Mouse (Mus musculus): Measurements from ENCODE around the gene Serpinb7. TPM values are rescaled to one million over a fixed set of nuclear protein-coding genes. Genes with fewer than 3 reads are reported as not detected.

Serpinb7 gene
- polyA plus RNA-seq, 1 experiment = 3.0 TPM

DNA sequence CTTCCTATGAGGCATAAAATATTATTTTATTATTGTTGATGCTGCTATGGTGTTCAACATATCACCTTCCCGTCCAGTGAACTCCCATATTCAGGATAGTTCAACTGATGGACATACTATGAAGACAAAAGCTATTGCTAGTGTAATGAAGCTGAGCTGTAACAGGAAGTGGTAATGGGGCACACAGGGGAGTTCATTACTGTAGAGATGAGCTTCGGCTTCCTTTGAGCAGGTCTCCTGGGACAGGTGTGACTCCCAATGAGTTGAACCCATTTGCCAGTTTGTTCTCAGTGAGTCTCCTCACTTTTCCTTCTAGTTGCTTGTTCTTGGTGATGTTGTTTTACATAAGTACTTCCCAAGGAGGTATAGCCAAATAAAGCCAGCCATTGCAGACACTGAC is 36.1 kb downstream of the Serpinb7 start:
- no peak overlapping the region for H3K9ac ChIP-seq (ENCODE audit: low read depth, poor library complexity, severe bottlenecking)
- no peaks in the 10 kb centered on the region for H3K36me3 ChIP-seq (ENCODE audit: control insufficient read depth, insufficient read depth, low read length, poor library complexity, severe bottlenecking)
- no peak overlapping the region for H3K4me3 ChIP-seq (ENCODE audit: low read depth, low read length)
- H3K4me1 ChIP-seq (ENCODE audit: control insufficient read depth, insufficient read depth, low read length) = no peaks in the 10 kb centered on the region
- H3K9me3 ChIP-seq (replicated peaks; ENCODE audit: control insufficient read depth, insufficient read depth, low read length, poor library complexity, severe bottlenecking) = no peaks in the 10 kb centered on the region
- H3K27ac ChIP-seq (ENCODE audit: insufficient read depth, low read length) = no peak overlapping the region
- no peaks in the 10 kb centered on the region for H3K27me3 ChIP-seq (ENCODE audit: control insufficient read depth, insufficient read depth, low read length, poor library complexity, severe bottlenecking)
- TF ChIP-seq EP300 (IDR thresholded peaks at IDR 0.05; ENCODE audit: insufficient read depth, low read depth, low read length) (no peak), CTCF (IDR thresholded peaks at IDR 0.05; ENCODE audit: low read depth, low read length) (no peak), POLR2A (IDR thresholded peaks at IDR 0.05; ENCODE audit: insufficient read depth, low read length) (no peak)

DNA sequence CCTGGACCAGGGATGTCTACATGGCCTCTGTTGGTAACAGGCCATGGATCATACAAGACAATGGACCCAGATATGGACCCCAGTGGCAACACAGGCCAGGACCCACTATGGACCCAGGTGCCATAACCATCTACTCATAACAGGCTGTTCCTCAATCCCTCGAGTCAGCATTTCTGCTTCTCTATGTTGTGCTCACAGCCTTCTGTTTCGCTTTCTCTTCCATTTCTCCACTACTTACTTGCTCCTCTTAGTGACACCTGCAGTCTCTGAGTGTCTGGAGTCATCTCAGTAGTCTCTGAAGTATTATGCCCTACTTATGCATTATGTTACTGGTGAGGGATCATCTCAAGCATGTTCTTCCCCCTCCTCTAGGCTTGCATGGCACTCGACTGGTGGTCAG is 40.0 kb downstream of the Serpinb7 start:
- TF ChIP-seq CTCF (IDR thresholded peaks at IDR 0.05; ENCODE audit: low read depth, low read length) = no peak
- TF ChIP-seq POLR2A (IDR thresholded peaks at IDR 0.05; ENCODE audit: insufficient read depth, low read length) = no peak
- no peak for TF ChIP-seq EP300 (IDR thresholded peaks at IDR 0.05; ENCODE audit: insufficient read depth, low read depth, low read length)
- H3K9me3 ChIP-seq (replicated peaks; ENCODE audit: control insufficient read depth, insufficient read depth, low read length, poor library complexity, severe bottlenecking) = no peaks in the 10 kb centered on the region
- no peak overlapping the region for H3K27ac ChIP-seq (ENCODE audit: insufficient read depth, low read length)
- H3K4me3 ChIP-seq (ENCODE audit: low read depth, low read length) = no peak overlapping the region
- H3K36me3 ChIP-seq (ENCODE audit: control insufficient read depth, insufficient read depth, low read length, poor library complexity, severe bottlenecking) = no peaks in the 10 kb centered on the region
- no peaks in the 10 kb centered on the region for H3K4me1 ChIP-seq (ENCODE audit: control insufficient read depth, insufficient read depth, low read length)
- no peak overlapping the region for H3K9ac ChIP-seq (ENCODE audit: low read depth, poor library complexity, severe bottlenecking)
- no peaks in the 10 kb centered on the region for H3K27me3 ChIP-seq (ENCODE audit: control insufficient read depth, insufficient read depth, low read length, poor library complexity, severe bottlenecking)

DNA sequence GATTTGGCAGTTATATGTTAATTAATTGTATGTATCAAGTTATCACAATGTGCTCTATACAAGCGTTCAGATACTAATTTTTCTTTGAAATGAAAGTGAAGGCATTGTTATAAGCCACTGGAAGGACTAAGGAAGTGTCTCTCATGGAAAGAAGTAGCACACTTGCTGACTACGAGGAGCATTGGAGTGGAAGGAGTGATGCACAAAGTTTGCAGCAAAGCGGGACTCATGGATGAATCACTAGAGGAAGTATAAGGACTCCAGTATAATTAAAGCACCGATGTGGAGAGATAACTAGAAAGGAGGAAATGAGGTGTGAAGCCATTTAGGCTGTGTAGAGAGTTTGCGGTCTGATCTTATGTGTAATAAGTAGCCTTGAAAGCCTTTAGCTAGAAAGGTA is 45.9 kb downstream of the Serpinb7 start:
- no peaks in the 10 kb centered on the region for H3K9me3 ChIP-seq (replicated peaks; ENCODE audit: control insufficient read depth, insufficient read depth, low read length, poor library complexity, severe bottlenecking)
- H3K27me3 ChIP-seq (ENCODE audit: control insufficient read depth, insufficient read depth, low read length, poor library complexity, severe bottlenecking) = no peaks in the 10 kb centered on the region
- H3K27ac ChIP-seq (ENCODE audit: insufficient read depth, low read length) = no peak overlapping the region
- TF ChIP-seq CTCF (IDR thresholded peaks at IDR 0.05; ENCODE audit: low read depth, low read length) = no peak
- no peak for TF ChIP-seq POLR2A (IDR thresholded peaks at IDR 0.05; ENCODE audit: insufficient read depth, low read length)
- no peak for TF ChIP-seq EP300 (IDR thresholded peaks at IDR 0.05; ENCODE audit: insufficient read depth, low read depth, low read length)
- H3K9ac ChIP-seq (ENCODE audit: low read depth, poor library complexity, severe bottlenecking) = no peak overlapping the region
- H3K4me1 ChIP-seq (ENCODE audit: control insufficient read depth, insufficient read depth, low read length) = no peaks in the 10 kb centered on the region
- H3K4me3 ChIP-seq (ENCODE audit: low read depth, low read length) = no peak overlapping the region
- H3K36me3 ChIP-seq (ENCODE audit: control insufficient read depth, insufficient read depth, low read length, poor library complexity, severe bottlenecking) = no peaks in the 10 kb centered on the region

DNA sequence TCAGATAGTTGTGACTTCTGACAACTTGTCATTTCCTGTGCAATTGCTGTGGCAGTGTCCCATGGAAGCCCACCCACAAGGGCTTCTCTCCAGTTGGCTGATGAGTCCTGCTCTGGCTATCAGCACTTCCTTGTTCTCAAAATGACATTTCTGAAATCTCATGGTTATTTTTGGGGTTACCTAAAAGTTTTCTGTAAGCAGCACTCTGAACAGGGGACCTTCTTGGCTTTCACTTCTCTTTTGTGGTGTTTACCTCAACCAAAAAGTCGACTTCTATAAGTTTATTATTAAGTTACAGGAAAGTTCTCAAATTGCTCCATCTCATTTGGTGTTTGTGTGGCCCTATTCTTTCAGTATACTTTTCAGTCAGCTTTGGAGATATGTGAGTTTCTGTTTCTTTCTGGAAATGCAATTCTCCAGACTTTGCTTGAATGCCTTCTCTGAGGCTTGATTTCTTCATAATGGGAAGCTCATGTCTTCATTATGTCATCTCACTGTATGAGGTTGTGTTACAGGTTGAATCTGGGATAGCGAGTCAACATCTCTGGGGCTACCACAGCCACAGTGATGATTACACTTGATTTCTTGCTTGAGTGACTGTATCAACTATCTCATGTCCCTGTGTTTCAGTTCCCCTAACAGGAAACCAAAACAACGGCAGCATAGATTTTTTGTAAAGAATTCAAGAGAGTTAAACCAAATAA is 47.9 kb downstream of the Serpinb7 start:
- Histone ChIP-seq H3K4me3 (ENCODE audit: low read depth, low read length) (no peak overlapping the region), H3K9ac (ENCODE audit: low read depth, poor library complexity, severe bottlenecking) (no peak overlapping the region), H3K27ac (ENCODE audit: insufficient read depth, low read length) (no peak overlapping the region), H3K36me3 (ENCODE audit: control insufficient read depth, insufficient read depth, low read length, poor library complexity, severe bottlenecking) (no peaks in the 10 kb centered on the region), H3K4me1 (ENCODE audit: control insufficient read depth, insufficient read depth, low read length) (no peaks in the 10 kb centered on the region), H3K9me3 (replicated peaks; ENCODE audit: control insufficient read depth, insufficient read depth, low read length, poor library complexity, severe bottlenecking) (no peaks in the 10 kb centered on the region), H3K27me3 (ENCODE audit: control insufficient read depth, insufficient read depth, low read length, poor library complexity, severe bottlenecking) (no peaks in the 10 kb centered on the region)
- no peak for TF ChIP-seq POLR2A (IDR thresholded peaks at IDR 0.05; ENCODE audit: insufficient read depth, low read length)
- TF ChIP-seq CTCF (IDR thresholded peaks at IDR 0.05; ENCODE audit: low read depth, low read length) = no peak
- TF ChIP-seq EP300 (IDR thresholded peaks at IDR 0.05; ENCODE audit: insufficient read depth, low read depth, low read length) = no peak

DNA sequence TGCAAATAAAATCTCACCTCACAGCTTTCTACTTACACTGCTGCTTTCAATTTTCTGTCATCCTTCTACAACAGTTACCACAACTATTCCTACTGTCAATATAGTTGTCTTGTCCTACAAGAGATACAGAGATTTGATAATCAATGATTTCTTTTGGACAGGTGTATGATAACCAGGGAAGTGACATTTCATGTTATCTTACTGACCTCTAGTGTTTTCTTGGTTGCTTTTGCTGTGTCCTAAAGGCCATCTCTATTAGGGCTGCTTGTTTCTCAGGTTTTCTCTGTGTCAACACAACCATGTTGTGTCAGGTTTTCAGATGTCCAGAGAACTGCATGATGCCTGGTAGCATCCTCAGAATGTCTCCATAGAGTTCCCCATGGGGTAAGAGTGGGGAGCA is 80.5 kb downstream of the Serpinb7 start:
- no peaks in the 10 kb centered on the region for H3K36me3 ChIP-seq (ENCODE audit: control insufficient read depth, insufficient read depth, low read length, poor library complexity, severe bottlenecking)
- no peak overlapping the region for H3K9ac ChIP-seq (ENCODE audit: low read depth, poor library complexity, severe bottlenecking)
- no peaks in the 10 kb centered on the region for H3K4me1 ChIP-seq (ENCODE audit: control insufficient read depth, insufficient read depth, low read length)
- H3K27me3 ChIP-seq (ENCODE audit: control insufficient read depth, insufficient read depth, low read length, poor library complexity, severe bottlenecking) = no peaks in the 10 kb centered on the region
- no peak overlapping the region for H3K27ac ChIP-seq (ENCODE audit: insufficient read depth, low read length)
- no peaks in the 10 kb centered on the region for H3K9me3 ChIP-seq (replicated peaks; ENCODE audit: control insufficient read depth, insufficient read depth, low read length, poor library complexity, severe bottlenecking)
- TF ChIP-seq CTCF (IDR thresholded peaks at IDR 0.05; ENCODE audit: low read depth, low read length) (no peak), EP300 (IDR thresholded peaks at IDR 0.05; ENCODE audit: insufficient read depth, low read depth, low read length) (no peak), POLR2A (IDR thresholded peaks at IDR 0.05; ENCODE audit: insufficient read depth, low read length) (no peak)
- no peak overlapping the region for H3K4me3 ChIP-seq (ENCODE audit: low read depth, low read length)

DNA sequence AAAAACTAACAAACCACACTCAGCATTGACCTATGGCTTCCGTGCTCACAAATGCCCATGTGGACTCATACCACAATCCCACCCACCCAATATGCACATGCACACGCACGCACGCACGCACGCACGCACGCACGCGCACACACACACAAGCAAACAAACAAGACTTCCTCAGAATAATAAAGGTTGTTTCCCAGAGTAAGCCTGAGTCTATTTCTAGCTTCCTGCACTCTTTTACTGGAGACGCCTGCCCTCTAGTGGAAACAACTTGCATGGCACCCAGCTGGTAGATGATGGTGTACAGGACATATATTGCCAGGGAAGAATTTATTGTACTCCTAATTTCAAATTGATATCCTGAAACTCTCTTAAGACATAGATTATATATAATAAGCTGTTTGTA is 82.0 kb downstream of the Serpinb7 start:
- no peaks in the 10 kb centered on the region for H3K27me3 ChIP-seq (ENCODE audit: control insufficient read depth, insufficient read depth, low read length, poor library complexity, severe bottlenecking)
- no peak overlapping the region for H3K9ac ChIP-seq (ENCODE audit: low read depth, poor library complexity, severe bottlenecking)
- H3K4me1 ChIP-seq (ENCODE audit: control insufficient read depth, insufficient read depth, low read length) = no peaks in the 10 kb centered on the region
- no peak for TF ChIP-seq EP300 (IDR thresholded peaks at IDR 0.05; ENCODE audit: insufficient read depth, low read depth, low read length)
- peak; percentile 30 for TF ChIP-seq CTCF (IDR thresholded peaks at IDR 0.05; ENCODE audit: low read depth, low read length)
- H3K27ac ChIP-seq (ENCODE audit: insufficient read depth, low read length) = no peak overlapping the region
- no peaks in the 10 kb centered on the region for H3K36me3 ChIP-seq (ENCODE audit: control insufficient read depth, insufficient read depth, low read length, poor library complexity, severe bottlenecking)
- H3K9me3 ChIP-seq (replicated peaks; ENCODE audit: control insufficient read depth, insufficient read depth, low read length, poor library complexity, severe bottlenecking) = no peaks in the 10 kb centered on the region
- no peak overlapping the region for H3K4me3 ChIP-seq (ENCODE audit: low read depth, low read length)
